Mouse (Mus musculus) 3134 (cell line): ENCODE measurements around the gene Gfy.

Experiments used
- DNase-seq: peaks from one replicate; pipeline ENCODE4 v3.0.0-alpha.2; 2011; ENCODE audit warnings: low spot score; ENCODE audit not compliant: insufficient read length; ENCODE audit errors: extremely low read depth

The Gfy gene

GRCm38 (mm10) chr7:45179469-45179868 lies at the start of gene Gfy:
Gene Gfy, minus strand, starts transcription at chr7:45179569.
- DNase-seq: no peak

GRCm38 (mm10) chr7:45229046-45229445 lies 49.7 kb upstream of the Gfy start:
- no peak for DNase-seq

- DNase-seq: no peak
Observed at GRCm38 (mm10) chr7:45228548-45228947, 49.2 kb upstream of the Gfy start.

GRCm38 (mm10) chr7:45226421-45226820 lies 47.1 kb upstream of the Gfy start:
- DNase-seq: no peak

GRCm38 (mm10) chr7:45224826-45225225 lies 45.5 kb upstream of the Gfy start:
- DNase-seq: no peak

GRCm38 (mm10) chr7:45221680-45222079 lies 42.3 kb upstream of the Gfy start:
- DNase-seq: no peak

- DNase-seq: peak; percentile 77
Observed at GRCm38 (mm10) chr7:45216442-45217183, 37.2 kb upstream of the Gfy start.

- peak; percentile 76 for DNase-seq
Observed at GRCm38 (mm10) chr7:45215673-45216441, 36.5 kb upstream of the Gfy start, which contains the start of gene Tead2. Gene Tead2, plus strand, starts transcription at chr7:45215753.

- no peak for DNase-seq
Observed at GRCm38 (mm10) chr7:45213708-45214107, 34.3 kb upstream of the Gfy start.

- no peak for DNase-seq
Observed at GRCm38 (mm10) chr7:45212356-45212755, 33.0 kb upstream of the Gfy start.

GRCm38 (mm10) chr7:45211851-45212251 lies 32.5 kb upstream of the Gfy start, which contains the start of gene Dkkl1:
Gene Dkkl1, minus strand, starts transcription at chr7:45212147.
- no peak for DNase-seq

GRCm38 (mm10) chr7:45211070-45211469 lies 31.7 kb upstream of the Gfy start:
- no peak for DNase-seq

- DNase-seq: no peak
Observed at GRCm38 (mm10) chr7:45208260-45208659, 28.9 kb upstream of the Gfy start.

- DNase-seq: no peak
Observed at GRCm38 (mm10) chr7:45204380-45205143, 25.2 kb upstream of the Gfy start, which contains the start of gene Ccdc155. Gene Ccdc155, minus strand, starts transcription at chr7:45204892.

- no peak for DNase-seq
Observed at GRCm38 (mm10) chr7:45202654-45203053, 23.3 kb upstream of the Gfy start.

- no peak for DNase-seq
Observed at GRCm38 (mm10) chr7:45198961-45199360, 19.6 kb upstream of the Gfy start.

GRCm38 (mm10) chr7:45198435-45198834 lies 19.1 kb upstream of the Gfy start:
- peak; percentile 38 for DNase-seq

GRCm38 (mm10) chr7:45196994-45197393 lies 17.6 kb upstream of the Gfy start:
- DNase-seq: no peak

GRCm38 (mm10) chr7:45196176-45196535 lies 16.8 kb upstream of the Gfy start:
- DNase-seq: no peak

GRCm38 (mm10) chr7:45195341-45196175 lies 16.2 kb upstream of the Gfy start:
- no peak for DNase-seq
